Mouse (Mus musculus): ENCODE data around the gene Fmo5. TPM values are rescaled to one million over a fixed set of nuclear protein-coding genes. Genes with fewer than 3 reads are reported as not detected.

Gene Fmo5
- total RNA-seq, 1 experiment: 0.27 TPM

GRCm38 (mm10) chr3:97676126-97676525, 47.5 kb downstream of the Fmo5 start:
- no peak for DNase-seq (ENCODE audit: low read depth, low spot score)
- Histone ChIP-seq H3K9ac (ENCODE audit: insufficient read depth, low read depth, low read length, poor library complexity, severe bottlenecking) (no peak overlapping the region), H3K9me3 (ENCODE audit: control insufficient read depth, insufficient read depth, low read depth, low read length) (no peaks in the 10 kb centered on the region), H3K27ac (ENCODE audit: insufficient read depth, low read depth, low read length, poor library complexity, severe bottlenecking) (no peak overlapping the region), H3K4me1 (ENCODE audit: control insufficient read depth in 2 of 2, insufficient read depth in 2 of 2, low read length in 2 of 2, poor library complexity in 1 of 2) (peaks cover 2 to 3% of the 10 kb centered on the region in 2 experiments; a peak in 1 of 4 replicates), H3K4me3 (ENCODE audit: insufficient read depth in 1 of 2, low read depth in 1 of 2, low read length in 2 of 2, poor library complexity in 1 of 2, severe bottlenecking in 1 of 2) (no peak overlapping the region), H3K36me3 (ENCODE audit: control insufficient read depth, insufficient read depth, low read length, poor library complexity, severe bottlenecking) (0 out of 2 replicates have a peak, but pooled peaks cover 2% of the 10 kb centered on the region)
- TF ChIP-seq HCFC1 (IDR thresholded peaks at IDR 0.05; ENCODE audit: borderline replicate concordance, insufficient read depth, low read length) (no peak), MAFK (IDR thresholded peaks at IDR 0.05; ENCODE audit: insufficient read depth, low read depth, low read length) (no peak), CHD2 (IDR thresholded peaks at IDR 0.05; ENCODE audit: low read depth, low read length) (no peak), ZC3H11A (IDR thresholded peaks at IDR 0.05; ENCODE audit: borderline replicate concordance, low read depth, low read length) (no peak), ZNF384 (IDR thresholded peaks at IDR 0.05; ENCODE audit: low read depth, low read length) (no peak)
- in situ Hi-C loops (cut with MboI; ENCODE audit: low sequenced_read_pairs in 2 of 2, unreplicated experiment in 2 of 2): no loop called here

DNA sequence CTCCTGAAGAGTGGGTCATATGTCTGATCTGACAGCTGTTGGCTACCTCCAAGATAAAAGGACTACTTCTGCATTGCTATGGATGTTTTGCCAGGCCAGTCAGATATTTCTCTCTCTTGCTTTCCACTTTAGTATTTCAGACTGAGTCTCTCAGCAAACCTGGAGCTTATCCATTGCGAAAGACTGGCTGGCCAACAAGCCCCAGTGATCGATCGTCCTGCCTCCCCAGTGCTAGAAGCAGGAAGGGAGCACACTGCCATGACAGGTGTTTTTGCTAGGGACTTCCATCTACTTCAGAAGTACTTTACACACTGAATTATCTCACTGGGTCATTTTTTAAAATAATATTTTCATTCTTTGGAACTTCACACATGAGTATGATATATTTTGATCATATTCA, 49.8 kb downstream of the Fmo5 start:
- H3K9me3 ChIP-seq (ENCODE audit: control insufficient read depth, insufficient read depth, low read depth, low read length): no peaks in the 10 kb centered on the region
- no peaks in the 10 kb centered on the region for H3K36me3 ChIP-seq (ENCODE audit: control insufficient read depth, insufficient read depth, low read length, poor library complexity, severe bottlenecking)
- TF ChIP-seq ZC3H11A (IDR thresholded peaks at IDR 0.05; ENCODE audit: borderline replicate concordance, low read depth, low read length) (no peak), HCFC1 (IDR thresholded peaks at IDR 0.05; ENCODE audit: borderline replicate concordance, insufficient read depth, low read length) (no peak), CHD2 (IDR thresholded peaks at IDR 0.05; ENCODE audit: low read depth, low read length) (no peak), MAFK (IDR thresholded peaks at IDR 0.05; ENCODE audit: insufficient read depth, low read depth, low read length) (no peak), ZNF384 (IDR thresholded peaks at IDR 0.05; ENCODE audit: low read depth, low read length) (no peak)
- H3K4me3 ChIP-seq (ENCODE audit: insufficient read depth in 1 of 2, low read depth in 1 of 2, low read length in 2 of 2, poor library complexity in 1 of 2, severe bottlenecking in 1 of 2): no peak overlapping the region
- DNase-seq (ENCODE audit: low read depth, low spot score): no peak
- peaks cover 3 to 8% of the 10 kb centered on the region in 2 experiments; a peak in 2 of 4 replicates for H3K4me1 ChIP-seq (ENCODE audit: control insufficient read depth in 2 of 2, insufficient read depth in 2 of 2, low read length in 2 of 2, poor library complexity in 1 of 2)
- no peak overlapping the region for H3K9ac ChIP-seq (ENCODE audit: insufficient read depth, low read depth, low read length, poor library complexity, severe bottlenecking)
- in situ Hi-C loops (cut with MboI; ENCODE audit: low sequenced_read_pairs in 2 of 2, unreplicated experiment in 2 of 2): no loop called here
- no peak overlapping the region for H3K27ac ChIP-seq (ENCODE audit: insufficient read depth, low read depth, low read length, poor library complexity, severe bottlenecking)

- TF ChIP-seq HCFC1 (IDR thresholded peaks at IDR 0.05; ENCODE audit: borderline replicate concordance, insufficient read depth, low read length) (no peak), MAFK (IDR thresholded peaks at IDR 0.05; ENCODE audit: insufficient read depth, low read depth, low read length) (0 out of 2 replicates have a peak, but pooled peaks have one; percentile 0), CHD2 (IDR thresholded peaks at IDR 0.05; ENCODE audit: low read depth, low read length) (no peak), ZNF384 (IDR thresholded peaks at IDR 0.05; ENCODE audit: low read depth, low read length) (no peak), ZC3H11A (IDR thresholded peaks at IDR 0.05; ENCODE audit: borderline replicate concordance, low read depth, low read length) (0 out of 2 replicates have a peak, but pooled peaks have one; percentile 31)
- peak overlapping the region; percentile 32 to 63; a peak in 3 of 4 replicates for H3K4me3 ChIP-seq (ENCODE audit: insufficient read depth in 1 of 2, low read depth in 1 of 2, low read length in 2 of 2, poor library complexity in 1 of 2, severe bottlenecking in 1 of 2)
- peak; percentile 71 for DNase-seq (ENCODE audit: low read depth, low spot score)
- no peaks in the 10 kb centered on the region for H3K9me3 ChIP-seq (ENCODE audit: control insufficient read depth, insufficient read depth, low read depth, low read length)
- H3K27ac ChIP-seq (ENCODE audit: insufficient read depth, low read depth, low read length, poor library complexity, severe bottlenecking): no peak overlapping the region
- in situ Hi-C loops (cut with MboI; ENCODE audit: low sequenced_read_pairs in 2 of 2, unreplicated experiment in 2 of 2): loop anchor here in 1 of 2 experiments (10.0 kb wide), 1 partner anchor 204 kb away; the partner anchor contains the start of gene Pde4dip
- 0 out of 2 replicates have a peak overlapping the region, but pooled peaks have one; percentile 11 for H3K9ac ChIP-seq (ENCODE audit: insufficient read depth, low read depth, low read length, poor library complexity, severe bottlenecking)
- peaks cover 3 to 14% of the 10 kb centered on the region in 2 experiments; a peak in 2 of 4 replicates for H3K4me1 ChIP-seq (ENCODE audit: control insufficient read depth in 2 of 2, insufficient read depth in 2 of 2, low read length in 2 of 2, poor library complexity in 1 of 2)
- no peaks in the 10 kb centered on the region for H3K36me3 ChIP-seq (ENCODE audit: control insufficient read depth, insufficient read depth, low read length, poor library complexity, severe bottlenecking)
Observed at GRCm38 (mm10) chr3:97680631-97681320, 52.2 kb downstream of the Fmo5 start.

- Histone ChIP-seq H3K9ac (ENCODE audit: insufficient read depth, low read depth, low read length, poor library complexity, severe bottlenecking) (peak overlapping the region; percentile 59), H3K4me3 (ENCODE audit: insufficient read depth in 1 of 2, low read depth in 1 of 2, low read length in 2 of 2, poor library complexity in 1 of 2, severe bottlenecking in 1 of 2) (peak overlapping the region; percentile 45 to 63), H3K36me3 (ENCODE audit: control insufficient read depth, insufficient read depth, low read length, poor library complexity, severe bottlenecking) (no peaks in the 10 kb centered on the region), H3K4me1 (ENCODE audit: control insufficient read depth in 2 of 2, insufficient read depth in 2 of 2, low read length in 2 of 2, poor library complexity in 1 of 2) (peaks cover 2 to 14% of the 10 kb centered on the region in 2 experiments; a peak in 2 of 4 replicates), H3K27ac (ENCODE audit: insufficient read depth, low read depth, low read length, poor library complexity, severe bottlenecking) (no peak overlapping the region), H3K9me3 (ENCODE audit: control insufficient read depth, insufficient read depth, low read depth, low read length) (no peaks in the 10 kb centered on the region)
- TF ChIP-seq MAFK (IDR thresholded peaks at IDR 0.05; ENCODE audit: insufficient read depth, low read depth, low read length): no peak
- TF ChIP-seq ZC3H11A (IDR thresholded peaks at IDR 0.05; ENCODE audit: borderline replicate concordance, low read depth, low read length): no peak
- TF ChIP-seq CHD2 (IDR thresholded peaks at IDR 0.05; ENCODE audit: low read depth, low read length): no peak
- no peak for TF ChIP-seq ZNF384 (IDR thresholded peaks at IDR 0.05; ENCODE audit: low read depth, low read length)
- no peak for TF ChIP-seq HCFC1 (IDR thresholded peaks at IDR 0.05; ENCODE audit: borderline replicate concordance, insufficient read depth, low read length)
- in situ Hi-C loops (cut with MboI; ENCODE audit: low sequenced_read_pairs in 2 of 2, unreplicated experiment in 2 of 2): loop anchor here in 1 of 2 experiments (10.0 kb wide), 1 partner anchor 203 kb away; the partner anchor contains the start of gene Pde4dip
- peak; percentile 82 for DNase-seq (ENCODE audit: low read depth, low spot score)
Observed at GRCm38 (mm10) chr3:97681321-97682158, 52.9 kb downstream of the Fmo5 start.

All from ES-E14 (cell line).